Mouse (Mus musculus) thymus, postnatal 4 days (tissue): ENCODE results near the gene Uts2r.

Experiments
- DNase-seq: peaks from one replicate; pipeline ENCODE4 v3.0.0; 2021

The Uts2r gene

GRCm38 (mm10) chr11:121163751-121164150 lies 3.7 kb downstream of the Uts2r start:
- DNase-seq, result no peak

GRCm38 (mm10) chr11:121173203-121173602 lies 13.1 kb downstream of the Uts2r start:
- DNase-seq, result no peak

DNA sequence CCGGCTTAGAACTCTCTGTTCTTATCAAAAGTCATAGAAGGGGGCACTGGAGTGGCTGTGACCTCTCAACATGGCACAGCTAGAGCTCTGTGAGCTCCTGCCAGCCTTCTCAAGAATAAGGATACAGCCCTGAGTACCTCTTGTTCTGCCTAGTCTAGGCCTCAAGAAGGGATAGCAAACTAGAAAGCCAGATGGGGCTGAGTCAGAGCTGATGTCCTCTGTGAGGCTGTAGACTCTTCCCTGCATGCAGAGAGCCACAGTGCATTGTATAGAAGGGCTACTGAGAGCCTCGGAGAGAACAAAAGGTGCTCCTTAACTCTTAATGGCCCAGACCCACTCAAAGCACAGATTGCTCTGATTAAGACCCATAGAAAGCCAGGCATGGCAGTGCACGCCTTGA lies 14.2 kb downstream of the Uts2r start:
- no peak for DNase-seq

DNA sequence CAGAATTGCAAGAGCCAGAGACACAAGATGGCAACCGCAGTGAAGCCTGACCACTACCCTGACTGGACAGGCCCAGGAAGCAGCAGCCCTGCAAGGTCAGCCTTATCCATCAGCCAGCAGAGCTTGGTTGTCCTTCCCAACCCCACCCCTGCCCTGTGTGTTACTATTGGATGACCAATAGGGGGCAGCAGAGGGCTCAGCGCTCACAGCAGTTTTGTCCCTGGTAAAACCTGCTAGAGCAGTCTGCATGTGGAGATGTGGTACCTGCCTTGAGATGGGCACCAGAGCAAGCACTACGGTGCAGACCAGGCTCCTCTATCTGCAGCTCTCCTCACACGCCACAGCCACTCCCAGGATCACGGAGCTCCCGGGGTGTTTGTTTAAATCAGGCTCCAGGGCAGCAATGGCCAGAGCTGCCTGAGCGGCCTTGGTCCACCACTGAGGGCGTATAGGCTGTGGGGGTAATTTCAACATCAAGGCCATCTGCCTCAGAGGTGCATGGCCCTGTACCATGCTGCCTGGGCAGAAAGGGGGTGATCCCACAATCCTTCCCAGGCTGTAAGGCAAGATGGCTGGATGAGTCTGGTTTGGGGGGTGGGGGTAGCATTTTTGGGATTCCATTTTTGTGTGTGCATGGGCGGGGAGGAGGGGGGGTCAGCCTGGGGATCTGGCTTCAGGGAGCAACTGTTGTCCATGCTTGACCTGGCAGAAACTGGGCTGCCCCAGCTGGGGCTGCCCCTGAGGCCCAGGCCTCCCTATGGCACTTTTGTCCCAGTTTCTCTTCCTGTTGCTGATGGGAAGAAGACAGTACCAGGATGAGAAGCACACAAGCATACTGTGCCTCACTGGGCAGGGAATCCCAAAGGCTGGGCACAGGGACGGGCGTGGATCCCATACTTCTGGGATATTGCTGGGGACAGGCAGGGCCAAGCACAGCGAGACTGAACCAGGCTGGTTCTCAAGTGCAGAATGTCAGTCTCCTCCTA lies 16.5 kb downstream of the Uts2r start:
- peak; percentile 71 for DNase-seq

DNA sequence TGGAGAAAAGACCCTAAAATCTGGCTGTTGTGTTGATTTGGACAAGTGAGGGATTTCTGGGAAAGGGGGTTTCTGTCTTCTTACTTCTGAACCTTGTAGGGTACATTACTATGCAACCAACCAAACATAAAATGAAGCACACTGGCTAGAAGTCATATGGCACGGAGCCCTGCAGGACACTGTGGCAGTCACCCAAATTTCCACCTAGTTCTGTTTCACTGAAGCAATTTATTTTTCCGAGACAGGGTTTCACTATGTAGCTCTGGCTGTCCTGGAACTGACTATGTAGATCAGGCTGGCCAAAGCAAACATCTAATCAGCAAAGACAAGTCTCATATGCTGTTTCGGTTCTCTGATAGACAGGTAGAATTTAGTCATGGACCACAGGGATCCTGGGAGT lies 29.6 kb downstream of the Uts2r start:
- no peak for DNase-seq

GRCm38 (mm10) chr11:121192742-121193141 lies 32.7 kb downstream of the Uts2r start:
- no peak for DNase-seq

- no peak for DNase-seq
These were observed 33.3 kb downstream of the Uts2r start for GRCm38 (mm10) chr11:121193415-121193814.

DNA sequence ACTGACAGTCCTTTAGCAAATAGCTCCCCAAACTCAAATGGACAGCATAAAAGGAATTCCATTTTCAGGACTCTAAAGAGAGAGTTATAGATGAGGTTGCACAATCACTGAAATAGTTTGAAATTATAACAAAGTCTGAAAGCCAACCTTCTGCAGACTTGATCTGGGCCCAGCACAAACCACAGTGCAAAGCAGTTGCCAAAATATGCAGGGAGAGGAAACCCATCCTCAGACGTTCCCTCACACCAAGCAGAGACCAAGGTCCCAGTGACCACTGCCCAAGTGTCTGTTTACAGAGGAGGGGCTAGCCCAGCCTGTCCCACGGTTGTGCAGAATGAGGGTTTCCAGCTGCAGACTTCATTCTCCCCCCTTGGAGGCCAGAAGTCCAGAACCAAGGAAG lies 38.6 kb downstream of the Uts2r start:
- DNase-seq, result no peak

- no peak for DNase-seq
These were observed 39.8 kb downstream of the Uts2r start for GRCm38 (mm10) chr11:121199851-121200250.

GRCm38 (mm10) chr11:121200781-121201180 lies 40.7 kb downstream of the Uts2r start:
- DNase-seq, result no peak

- DNase-seq, result peak; percentile 46
These were observed 41.5 kb downstream of the Uts2r start for GRCm38 (mm10) chr11:121201436-121202198.

DNA sequence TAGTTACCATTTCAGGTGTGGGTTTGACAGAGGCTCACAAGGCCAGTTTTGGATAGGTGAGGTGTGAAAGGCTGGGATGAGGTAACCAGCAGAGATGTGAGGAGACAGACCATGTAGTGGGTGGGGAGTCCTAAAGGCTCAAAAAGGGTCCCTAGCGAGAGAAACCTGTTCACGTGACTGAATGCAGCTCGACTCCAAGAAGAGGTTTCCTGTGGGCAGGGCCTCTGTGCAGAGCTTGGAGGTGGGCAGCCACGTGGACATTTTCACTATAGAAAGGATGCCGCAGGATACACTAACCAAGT lies 43.7 kb downstream of the Uts2r start:
- no peak for DNase-seq

- DNase-seq, result peak; percentile 99
These were observed 44.3 kb downstream of the Uts2r start, which contains the start of the genes Hexdc and Ogfod3 for GRCm38 (mm10) chr11:121204161-121205006. Hexdc (plus strand) TSS chr11:121204433. Ogfod3 (minus strand) TSS chr11:121204711.
